Mouse (Mus musculus) embryonic fibroblast, embryonic 13.5 days (primary cell): ENCODE data around the gene Olfr766-ps1.

Experiments
- CTCF ChIP-seq: IDR thresholded peaks from 2 replicates; pipeline ENCODE4 v1.5.1; 2011; ENCODE audit warnings: mild to moderate bottlenecking, control low read depth, low read length, moderate library complexity, borderline replicate concordance; ENCODE audit not compliant: insufficient read depth
- POLR2A ChIP-seq: IDR thresholded peaks from 2 replicates; pipeline ENCODE4 v1.6.1; 2011; ENCODE audit warnings: low read depth, mild to moderate bottlenecking, control low read depth, low read length, moderate library complexity

GRCm38 (mm10) chr10:129023319-129023718, 45.5 kb downstream of the Olfr766-ps1 start:
- TF ChIP-seq CTCF (no peak), POLR2A (no peak)
